ENCODE assay signal across 42 mouse cellular contexts in the genomic region with DNA sequence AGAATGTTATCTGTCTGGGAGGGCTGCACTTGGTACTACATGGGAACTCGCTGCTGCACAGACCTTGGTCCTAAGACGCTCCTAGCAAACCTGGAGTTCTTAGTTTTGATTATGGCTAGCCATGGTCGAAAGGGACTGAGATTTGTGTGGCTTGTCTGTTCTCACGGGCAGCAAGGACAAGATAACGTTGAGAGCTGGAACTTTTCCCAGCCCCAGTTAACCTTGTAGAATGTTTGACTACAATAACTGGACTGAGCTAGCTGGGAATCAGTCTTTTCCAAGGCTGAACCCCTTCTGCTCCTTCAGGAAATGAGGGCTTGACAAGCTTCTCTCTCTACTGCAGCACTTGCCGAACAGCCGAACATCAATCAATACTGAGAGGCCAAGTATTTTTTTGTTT. TPM values are rescaled to one million over a fixed set of nuclear protein-coding genes. Genes with fewer than 3 reads are reported as not detected.
A peak's percentile ranks its signal among the peaks of the same experiment; 100 is the strongest.
DNase-seq lines count a peak whose midpoint lies in the region; ATAC-seq lines count a peak whose summit lies in the region.
"Had no signal": no experiment of that assay in that cellular context is flagged by ENCODE, and none has a peak within 500 bp of the region (broad histone marks: within the 10 kb centered on the region; RNA-seq: fewer than 3 reads in every experiment).

No protein-coding gene starts in this region.

- intact Hi-C loops in gastrocnemius, postnatal 14 days (cut with DNase I; ENCODE audit: low total_unique reads), result no loop called here

- peak; percentile 61 to 91 for DNase-seq in adrenal gland, adult (ENCODE audit: inconsistent age in 2 of 2, low spot score in 1 of 2)
- DNase-seq in adrenal gland, postnatal 4 days (ENCODE audit: low spot score in 2 of 2), result no peak
- peak; percentile 11 for DNase-seq in kidney, postnatal 14 days
- DNase-seq in kidney, postnatal 10 days, result no peak
- peak; percentile 81 for DNase-seq in adrenal gland, adult 2 months
- DNase-seq in adrenal gland, postnatal 36 days, result peak; percentile 64 to 72
- no peak for DNase-seq in gastrocnemius, postnatal 14 days
- DNase-seq: cerebellum, adult 18-20 months; cerebellum, postnatal 10 days; gastrocnemius, postnatal 36 days; kidney, adult 18-20 months; layer of hippocampus, adult 9-11 months; lung, embryonic 14.5 days; retina, postnatal 1 day; spleen, adult 18-20 months; thymus, adult 2 months; thymus, postnatal 36 days had no signal

- no peak for ATAC-seq in CD4-positive, CD25-positive, alpha-beta regulatory T cell, adult 4 months
- ATAC-seq: forebrain, embryonic 15.5 days; inflammation-experienced regulatory T-cells, adult 6 months; midbrain, embryonic 16.5 days had no signal

RNA-seq across cellular contexts. Expression of a gene that starts 17.7 kb away (rescaled TPM):
- 1 to 10 TPM; 5.9 to 6.0 TPM for total RNA-seq in adrenal gland, postnatal 4 days (2021)
- 1 to 10 TPM; 2.5 to 4.1 TPM for total RNA-seq in adrenal gland, adult 2 months (2021)
- polyA plus RNA-seq in adrenal gland, adult 2 months (2012; rRNA removed), result 0.89 and 0.94 TPM in 2 replicates
- total RNA-seq in adrenal gland, postnatal 36 days (2021), result 1 to 10 TPM; 2.3 to 3.3 TPM
- 1 to 10 TPM; 2.0 to 2.7 TPM for total RNA-seq in gastrocnemius, postnatal 14 days (2021)
- 1 to 10 TPM; 2.6 to 3.8 TPM for polyA plus RNA-seq in CD4-positive, CD25-positive, alpha-beta regulatory T cell, adult 4 months (2017; shearing (Covaris generic))

RNA-seq across cellular contexts. Expression of a gene that starts 20.7 kb away (rescaled TPM):
- not detected for total RNA-seq in adrenal gland, postnatal 4 days (2021)
- total RNA-seq in adrenal gland, adult 2 months (2021), result under 1 TPM in 1 of 2 experiments, not detected in 1; 0.46 TPM
- not detected in 2 replicates for polyA plus RNA-seq in adrenal gland, adult 2 months (2012; rRNA removed)
- total RNA-seq in adrenal gland, postnatal 36 days (2021), result not detected
- not detected for total RNA-seq in gastrocnemius, postnatal 14 days (2021)
- polyA plus RNA-seq in CD4-positive, CD25-positive, alpha-beta regulatory T cell, adult 4 months (2017; shearing (Covaris generic)), result not detected
- total RNA-seq: common myeloid progenitor, adult 5-6 weeks; G1E; gastrocnemius, adult 18-20 months; gastrocnemius, postnatal 36 days; heart, adult 8-10 months; heart, postnatal 10 days; left cerebral cortex, postnatal 10 days; megakaryocyte, adult 5-6 weeks; neutrophil, adult 5-6 weeks had no signal
- polyA plus RNA-seq: brain, embryonic 14.5 days; C2C12; embryonic facial prominence, embryonic 13.5 days; forebrain, embryonic 10.5 days; forebrain, embryonic 15.5 days; G1E; heart, embryonic 13.5 days; hindbrain, embryonic 10.5 days; hindbrain, embryonic 15.5 days; inflammation-experienced regulatory T-cells, adult 6 months; limb, embryonic 10.5 days; limb, embryonic 15.5 days; liver, embryonic 15.5 days; lung, embryonic 14.5 days; midbrain, embryonic 11.5 days; midbrain, embryonic 16.5 days; neural tube, embryonic 11.5 days; stomach, embryonic 16.5 days had no signal

RNA-seq across cellular contexts. Expression of a gene that starts 27.7 kb away (rescaled TPM):
- total RNA-seq in adrenal gland, postnatal 4 days (2021), result 100 to 1,000 TPM in 1 of 2 experiments, 10 to 100 TPM in 1; 95.6 to 111 TPM
- total RNA-seq in adrenal gland, adult 2 months (2021), result 10 to 100 TPM; 88.0 to 94.4 TPM
- 52.1 and 61.4 TPM in 2 replicates for polyA plus RNA-seq in adrenal gland, adult 2 months (2012; rRNA removed)
- 100 to 1,000 TPM in 1 of 2 experiments, 10 to 100 TPM in 1; 80.7 to 106 TPM for total RNA-seq in adrenal gland, postnatal 36 days (2021)
- 10 to 100 TPM; 64.4 to 69.3 TPM for total RNA-seq in gastrocnemius, postnatal 14 days (2021)
- polyA plus RNA-seq in CD4-positive, CD25-positive, alpha-beta regulatory T cell, adult 4 months (2017; shearing (Covaris generic)), result 100 to 1,000 TPM; 104 to 138 TPM

RNA-seq across cellular contexts. Expression of a gene that starts 37.2 kb away (rescaled TPM):
- 100 to 1,000 TPM; 142 to 143 TPM for total RNA-seq in adrenal gland, postnatal 4 days (2021)
- total RNA-seq in adrenal gland, adult 2 months (2021), result 100 to 1,000 TPM; 121 to 123 TPM
- polyA plus RNA-seq in adrenal gland, adult 2 months (2012; rRNA removed), result 35.0 and 44.8 TPM in 2 replicates
- total RNA-seq in adrenal gland, postnatal 36 days (2021), result 100 to 1,000 TPM; 116 to 140 TPM
- 100 to 1,000 TPM; 470 to 562 TPM for total RNA-seq in gastrocnemius, postnatal 14 days (2021)
- 10 to 100 TPM; 64.4 to 83.3 TPM for polyA plus RNA-seq in CD4-positive, CD25-positive, alpha-beta regulatory T cell, adult 4 months (2017; shearing (Covaris generic))

Comparison
In these comparisons a context has a peak if more than half of its experiments do, and no peak if none do; other contexts are left out.
1. DNase-seq: peak in adrenal gland, adult (2 of 2), kidney, postnatal 14 days (single experiment), adrenal gland, adult 2 months (single experiment) and adrenal gland, postnatal 36 days (2 of 2); none in adrenal gland, postnatal 4 days (0 of 2), kidney, postnatal 10 days (single experiment) and gastrocnemius, postnatal 14 days (single experiment).